Comparison of ENCODE assay signal across 9 mouse cellular contexts in genomic region chr12:108118902-108119531, GRCm38 (mm10).
A peak's percentile ranks its signal among the peaks of the same experiment; 100 is the strongest.
DNase-seq lines count a peak whose midpoint lies in the region; ATAC-seq lines count a peak whose summit lies in the region.
"Had no signal": no experiment of that assay in that cellular context is flagged by ENCODE, and none has a peak within 500 bp of the region (broad histone marks: within the 10 kb centered on the region; RNA-seq: fewer than 3 reads in every experiment).

No protein-coding gene starts in this region.

- no peak overlapping the region; the same call in none of the 2 replicates for H3K9ac ChIP-seq in forebrain, embryonic 14.5 days (ENCODE audit: low read length)
- H3K9ac ChIP-seq in midbrain, embryonic 13.5 days (replicated peaks), result peak overlapping the region; percentile 36; the same call in 1 of the 2 replicates
- H3K9ac ChIP-seq: limb, embryonic 13.5 days had no signal

- peaks cover 12% of the 10 kb centered on the region for H3K36me3 ChIP-seq in forebrain, embryonic 14.5 days (ENCODE audit: control insufficient read depth, insufficient read depth, low read length)
- peaks cover 28% of the 10 kb centered on the region for H3K36me3 ChIP-seq in limb, embryonic 10.5 days
- H3K36me3 ChIP-seq in midbrain, embryonic 13.5 days, result peaks cover 8% of the 10 kb centered on the region

- H3K4me1 ChIP-seq in forebrain, embryonic 14.5 days (ENCODE audit: control insufficient read depth, insufficient read depth, low read length), result peaks cover 8% of the 10 kb centered on the region; the same call in 1 of the 2 replicates
- peaks cover 24% of the 10 kb centered on the region for H3K4me1 ChIP-seq in limb, embryonic 10.5 days
- peaks cover 18% of the 10 kb centered on the region for H3K4me1 ChIP-seq in midbrain, embryonic 13.5 days (replicated peaks)

- H3K4me2 ChIP-seq in forebrain, embryonic 14.5 days (ENCODE audit: low read length), result peak overlapping the region; percentile 12
- H3K4me2 ChIP-seq in midbrain, embryonic 13.5 days (replicated peaks), result peak overlapping the region; percentile 44
- H3K4me2 ChIP-seq: limb, embryonic 13.5 days had no signal

- peak; percentile 48; the same call in 1 of the 2 replicates for ATAC-seq in forebrain, embryonic 14.5 days
- peak; percentile 72 for ATAC-seq in midbrain, embryonic 13.5 days

- H3K27ac ChIP-seq in forebrain, embryonic 14.5 days (ENCODE audit: low read depth, low read length), result no peak overlapping the region
- H3K27ac ChIP-seq in limb, embryonic 10.5 days, result no peak overlapping the region; the same call in 1 of the 2 replicates
- peak overlapping the region; percentile 51; the same call in 1 of the 2 replicates for H3K27ac ChIP-seq in midbrain, embryonic 13.5 days
- H3K27ac ChIP-seq: limb, embryonic 13.5 days had no signal

- peak; percentile 44 to 48 for DNase-seq in cerebellum, postnatal 10 days
- DNase-seq in cerebellum, postnatal 36 days, result no peak
- DNase-seq in forebrain, embryonic 14.5 days (ENCODE audit: low spot score), result peak; percentile 46
- peak; percentile 54 for DNase-seq in limb, embryonic 10.5 days (ENCODE audit: low spot score)
- no peak for DNase-seq in right cerebral cortex, adult 2 months (ENCODE audit: low spot score in 2 of 2)
- DNase-seq in gastrocnemius, adult 18-20 months (ENCODE audit: low spot score), result no peak
- no peak for DNase-seq in kidney, postnatal 25 days

- no peak overlapping the region for H3K4me3 ChIP-seq in forebrain, embryonic 14.5 days (ENCODE audit: low read depth, low read length)
- H3K4me3 ChIP-seq in limb, embryonic 10.5 days, result no peak overlapping the region
- H3K4me3 ChIP-seq in midbrain, embryonic 13.5 days (replicated peaks), result peak overlapping the region; percentile 7; the same call in 1 of the 2 replicates
- H3K4me3 ChIP-seq: limb, embryonic 13.5 days had no signal

- H3K9me3 ChIP-seq in forebrain, embryonic 14.5 days (replicated peaks; ENCODE audit: control insufficient read depth, low read length), result no peaks in the 10 kb centered on the region
- no peaks in the 10 kb centered on the region for H3K9me3 ChIP-seq in limb, embryonic 10.5 days (replicated peaks)
- no peaks in the 10 kb centered on the region for H3K9me3 ChIP-seq in midbrain, embryonic 13.5 days
- H3K9me3 ChIP-seq: limb, embryonic 13.5 days had no signal

- WGBS in forebrain, embryonic 14.5 days, result 26% methylated on average over 19 of the region's 19 CpGs
- 35% methylated on average over 19 of the region's 19 CpGs for WGBS in limb, embryonic 10.5 days
- WGBS in midbrain, embryonic 13.5 days, result 30% methylated on average over 19 of the region's 19 CpGs

- no peaks in the 10 kb centered on the region for H3K27me3 ChIP-seq in forebrain, embryonic 14.5 days (replicated peaks; ENCODE audit: control insufficient read depth, insufficient read depth, low read length)
- no peaks in the 10 kb centered on the region for H3K27me3 ChIP-seq in limb, embryonic 10.5 days (ENCODE audit: low read depth, poor library complexity, severe bottlenecking)
- no peaks in the 10 kb centered on the region for H3K27me3 ChIP-seq in midbrain, embryonic 13.5 days
- H3K27me3 ChIP-seq: limb, embryonic 13.5 days had no signal

Comparison
In these comparisons a context has a peak if more than half of its experiments do, and no peak if none do; other contexts are left out.
1. DNase-seq: peak in cerebellum, postnatal 10 days (2 of 2), forebrain, embryonic 14.5 days (single experiment) and limb, embryonic 10.5 days (single experiment); none in cerebellum, postnatal 36 days (0 of 2), right cerebral cortex, adult 2 months (0 of 2), gastrocnemius, adult 18-20 months (single experiment) and kidney, postnatal 25 days (0 of 2).